Mouse (Mus musculus): ENCODE data around the gene Fbll1.
A peak's percentile ranks its signal among the peaks of the same experiment; 100 is the strongest.

DNA sequence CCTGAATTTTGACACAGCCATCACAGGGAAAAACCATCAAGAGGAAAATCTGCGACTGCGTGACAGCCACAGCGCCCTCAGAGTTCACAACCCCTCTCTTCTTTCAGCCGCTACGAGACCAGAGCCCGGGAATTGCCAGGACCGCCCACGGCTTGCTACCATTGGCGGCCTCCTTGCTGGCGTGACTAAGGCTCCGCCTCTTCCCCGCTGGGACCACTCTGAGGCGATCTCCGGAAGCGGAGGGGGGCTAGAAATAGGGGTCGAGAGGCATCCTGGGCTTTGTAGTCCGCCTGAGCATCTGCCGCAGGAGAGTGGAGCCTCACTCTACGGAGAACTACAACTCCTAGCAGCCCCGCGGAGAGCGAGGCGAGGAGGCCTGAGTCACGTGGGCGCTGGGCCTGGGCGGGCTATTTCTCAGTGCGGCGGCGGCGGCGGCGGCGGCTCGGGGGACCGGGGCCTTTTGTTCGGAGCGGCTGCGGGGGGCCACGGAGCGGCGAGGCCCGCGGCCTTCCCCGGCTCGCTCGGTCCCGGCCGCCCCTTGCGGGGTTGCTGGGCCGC lies 29.4 kb downstream of the Fbll1 start, which contains the start of gene Pank3:
- TF ChIP-seq EP300 (optimal IDR thresholded peaks at IDR 0.05) (no peak), CTCF (IDR thresholded peaks at IDR 0.05; ENCODE audit: low read depth) (peak; percentile 31; the same call in 1 of the 2 replicates)

Measured in stomach, postnatal 0 days (tissue).